Mouse (Mus musculus) heart, embryonic 15.5 days (tissue): ENCODE results near the gene Myzap. TPM values are rescaled to one million over a fixed set of nuclear protein-coding genes. Genes with fewer than 3 reads are reported as not detected.

Source experiments
- ATAC-seq: fragments of 200-750 bp; cut with Nextera tagmentation; replicated peaks from 2 replicates; pipeline ENCODE4 v1.8.0; 2017; ENCODE audit warnings: low read depth, moderate TSS enrichment; ENCODE audit not compliant: insufficient number of reproducible peaks, insufficient read depth, low FRiP score
- H3K27ac ChIP-seq: fragments of 300-500 bp; sonication (generic); 2 replicates; pipeline ENCODE4 v1.5.1; 2015; ENCODE audit warnings: mild to moderate bottlenecking, inconsistent platforms
- H3K27me3 ChIP-seq: fragments of 300-500 bp; sonication (generic); 2 replicates; pipeline ENCODE4 v1.6.1; 2015; ENCODE audit warnings: inconsistent platforms
- H3K36me3 ChIP-seq: fragments of 300-500 bp; sonication (generic); 2 replicates; pipeline ENCODE4 v1.6.1; 2015; ENCODE audit warnings: mild to moderate bottlenecking, inconsistent platforms
- H3K4me1 ChIP-seq: fragments of 300-500 bp; sonication (generic); replicated peaks from 2 replicates; pipeline ENCODE4 v1.6.1; 2015; ENCODE audit warnings: inconsistent platforms
- H3K4me2 ChIP-seq: fragments of 300-500 bp; sonication (generic); 2 replicates; pipeline ENCODE4 v1.6.1; 2015; ENCODE audit warnings: inconsistent platforms, mild to moderate bottlenecking, moderate library complexity
- H3K4me3 ChIP-seq: fragments of 300-500 bp; sonication (generic); 2 replicates; pipeline ENCODE4 v1.5.1; 2015; ENCODE audit warnings: mild to moderate bottlenecking, inconsistent platforms
- H3K9ac ChIP-seq: fragments of 300-500 bp; sonication (generic); 2 replicates; pipeline ENCODE4 v1.6.1; 2015; ENCODE audit warnings: mild to moderate bottlenecking, inconsistent platforms
- H3K9me3 ChIP-seq: fragments of 300-500 bp; sonication (generic); replicated peaks from 2 replicates; pipeline ENCODE4 v1.6.1; 2016; ENCODE audit warnings: inconsistent platforms
- WGBS: fragments of 180-500 bp; shearing (Covaris S2); methylation state at CpG from one replicate; pipeline ENCODE4 v1.1.7; 2015; ENCODE audit warnings: mixed read lengths; 5-methylcytosine and 5-hydroxymethylcytosine counted together
- polyA plus RNA-seq: library from polyadenylated mRNA; unstranded; fragments of >200 nt; fragmentation: Nextera tagmentation; extraction: Ambion mirVana; gene quantifications from 2 replicates; pipeline ENCODE4 v1.2.1, GENCODE M21; 2015

The Myzap gene
- polyA plus RNA-seq, 1 experiment from 2014 or later = 148 TPM

DNA sequence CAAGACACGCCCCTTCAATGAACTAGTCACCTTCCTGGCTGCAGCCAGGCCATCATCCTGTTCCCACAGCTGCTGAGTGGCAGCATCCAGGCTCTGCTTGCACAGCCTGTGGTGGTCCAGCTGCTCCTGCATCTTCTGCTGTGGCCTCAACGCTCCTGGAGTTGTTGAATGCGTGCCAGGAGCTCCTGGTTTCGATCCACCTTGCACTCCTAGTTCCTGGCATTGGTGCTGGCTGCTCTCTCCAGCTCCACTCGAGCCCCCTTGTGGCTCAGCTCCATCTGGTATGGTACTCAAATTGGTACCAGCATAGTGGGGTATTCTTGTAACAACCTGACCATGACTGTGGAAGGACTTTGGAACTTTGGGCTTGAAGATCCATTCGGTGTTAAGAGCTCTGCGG is 7.7 kb upstream of the Myzap start:
- ATAC-seq = 0 out of 2 replicates have a peak, but pooled peaks have one; percentile 29
- 63% methylated on average over 7 of the region's 7 CpGs for WGBS

DNA sequence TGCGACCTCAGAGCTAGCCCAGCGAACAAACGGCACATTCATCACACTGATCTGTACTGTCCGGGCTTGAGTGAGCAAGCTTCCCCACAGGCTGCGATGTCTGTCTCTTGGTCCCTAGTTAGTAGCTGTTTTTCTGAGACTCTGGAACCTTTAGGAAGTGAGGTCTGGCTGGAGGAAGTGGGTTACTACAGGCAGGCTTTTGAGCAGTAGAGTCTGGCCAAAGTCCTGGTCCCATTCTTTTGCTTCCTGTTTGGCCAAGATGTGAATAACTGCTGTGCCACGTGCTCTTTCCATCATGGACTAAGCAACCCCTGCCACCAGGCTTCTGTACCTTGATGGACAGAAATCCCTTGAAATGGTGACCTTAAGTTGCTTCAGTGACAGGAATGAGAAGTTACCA is 4.7 kb upstream of the Myzap start:
- Histone ChIP-seq H3K4me1 (peaks cover 17% of the 10 kb centered on the region), H3K9ac (no peak overlapping the region), H3K36me3 (no peaks in the 10 kb centered on the region), H3K9me3 (no peaks in the 10 kb centered on the region), H3K4me3 (no peak overlapping the region), H3K27ac (0 out of 2 replicates have a peak overlapping the region, but pooled peaks have one; percentile 13), H3K4me2 (no peak overlapping the region), H3K27me3 (no peaks in the 10 kb centered on the region)
- ATAC-seq = no peak
- WGBS = 66% methylated on average over 6 of the region's 6 CpGs

More for the DNA sequence above, 7.7 kb upstream of the Myzap start:
- H3K27me3 ChIP-seq = no peaks in the 10 kb centered on the region
- no peak overlapping the region for H3K9ac ChIP-seq
- H3K4me1 ChIP-seq = peaks cover 15% of the 10 kb centered on the region
- no peak overlapping the region for H3K4me3 ChIP-seq
- H3K4me2 ChIP-seq = no peak overlapping the region
- no peak overlapping the region for H3K27ac ChIP-seq
- H3K36me3 ChIP-seq = no peaks in the 10 kb centered on the region
- H3K9me3 ChIP-seq = no peaks in the 10 kb centered on the region

DNA sequence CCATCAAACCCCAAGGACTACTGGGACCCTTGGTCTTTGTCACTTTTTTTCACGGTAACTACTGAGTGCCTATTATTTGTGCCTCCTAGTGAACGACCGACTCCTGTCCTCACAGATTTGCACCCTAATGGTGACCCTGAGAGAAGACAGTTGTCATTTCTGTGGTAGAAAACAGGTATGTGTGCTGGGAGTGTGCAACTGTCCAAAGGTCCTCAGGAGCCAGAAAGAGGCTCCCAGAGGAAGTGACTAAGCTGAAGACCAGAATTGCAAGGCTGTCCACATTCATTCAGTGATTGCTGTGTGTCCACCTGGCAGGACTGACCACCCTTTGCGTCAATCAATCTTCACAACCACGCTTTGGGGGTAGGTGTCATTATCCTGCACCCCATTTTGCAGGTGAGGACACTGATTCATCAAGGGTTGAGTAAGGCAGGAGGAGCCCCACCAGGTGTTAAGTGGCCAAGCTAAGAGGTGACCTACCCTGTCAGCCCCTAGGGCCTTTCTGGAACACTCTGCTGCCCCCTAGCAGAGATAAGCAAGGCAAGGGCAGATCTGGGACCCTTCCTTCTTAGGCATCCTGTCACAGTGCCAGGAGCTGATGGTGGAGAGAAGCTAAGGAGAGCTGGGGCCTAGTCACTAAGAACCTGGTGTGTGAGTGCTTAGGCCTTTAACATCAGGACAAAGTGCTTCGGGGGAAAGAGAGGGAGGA is 571 bp upstream of the Myzap start:
- no peak for ATAC-seq
- Histone ChIP-seq H3K9me3 (no peaks in the 10 kb centered on the region), H3K27me3 (no peaks in the 10 kb centered on the region), H3K4me1 (peaks cover 32% of the 10 kb centered on the region), H3K36me3 (no peaks in the 10 kb centered on the region), H3K9ac (peak overlapping the region; percentile 74; the same call in 1 of the 2 replicates), H3K4me3 (peak overlapping the region; percentile 71), H3K4me2 (peak overlapping the region; percentile 68), H3K27ac (peak overlapping the region; percentile 89)
- WGBS = 27% methylated on average over 6 of the region's 6 CpGs

DNA sequence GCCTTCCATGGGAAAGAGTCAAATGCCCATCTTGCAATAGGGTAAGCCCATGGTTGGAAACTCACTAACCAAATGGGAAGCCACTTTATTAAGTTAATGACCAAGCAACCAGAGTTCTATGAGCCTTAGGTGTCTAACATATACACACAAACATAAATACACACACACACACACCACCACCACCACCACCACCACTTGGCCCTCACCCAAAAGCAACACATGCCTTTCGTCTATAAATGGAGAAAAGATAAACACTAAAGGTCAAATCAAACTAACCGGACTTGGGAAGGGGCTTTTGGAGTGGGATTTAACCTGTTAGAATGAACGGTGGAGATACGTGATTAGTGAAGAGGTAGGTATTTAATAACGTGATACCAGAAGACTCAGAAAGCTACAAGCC is 1.1 kb downstream of the Myzap start:
- peak overlapping the region; percentile 74 for H3K9ac ChIP-seq
- H3K36me3 ChIP-seq = peaks cover 1% of the 10 kb centered on the region; the same call in 1 of the 2 replicates
- peak overlapping the region; percentile 71 for H3K4me3 ChIP-seq
- peak overlapping the region; percentile 89 for H3K27ac ChIP-seq
- no peaks in the 10 kb centered on the region for H3K27me3 ChIP-seq
- no peaks in the 10 kb centered on the region for H3K9me3 ChIP-seq
- H3K4me1 ChIP-seq = peaks cover 48% of the 10 kb centered on the region
- WGBS = 17% methylated on average over 5 of the region's 5 CpGs
- no peak for ATAC-seq
- H3K4me2 ChIP-seq = peak overlapping the region; percentile 68

DNA sequence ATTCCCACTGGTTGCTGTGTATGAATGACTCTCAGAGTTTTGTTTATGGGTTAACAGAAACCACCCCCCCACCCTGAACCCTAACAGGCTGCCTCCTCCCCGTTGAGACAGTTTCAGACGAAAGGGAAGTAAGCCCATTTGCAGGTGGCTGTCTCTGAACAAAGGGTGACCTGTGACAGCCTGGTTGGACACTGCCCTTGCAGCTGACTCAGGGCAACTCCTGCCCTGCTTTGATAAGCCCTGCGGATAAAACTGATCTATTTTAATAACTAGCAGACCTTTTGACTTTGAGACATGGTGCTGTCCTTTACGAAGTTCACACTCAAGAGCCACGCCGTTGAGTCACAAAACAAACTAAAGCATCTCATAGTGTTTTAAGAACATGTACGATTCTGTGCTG is 2.4 kb downstream of the Myzap start:
- H3K9ac ChIP-seq = peak overlapping the region; percentile 36; the same call in 1 of the 2 replicates
- H3K4me1 ChIP-seq = peaks cover 48% of the 10 kb centered on the region
- H3K27ac ChIP-seq = peak overlapping the region; percentile 89
- H3K4me2 ChIP-seq = peak overlapping the region; percentile 68
- H3K9me3 ChIP-seq = no peaks in the 10 kb centered on the region
- 21% methylated on average over 7 of the region's 7 CpGs for WGBS
- H3K4me3 ChIP-seq = peak overlapping the region; percentile 71
- peaks cover 15% of the 10 kb centered on the region for H3K36me3 ChIP-seq
- no peaks in the 10 kb centered on the region for H3K27me3 ChIP-seq
- no peak; the same call in 1 of the 2 replicates for ATAC-seq

DNA sequence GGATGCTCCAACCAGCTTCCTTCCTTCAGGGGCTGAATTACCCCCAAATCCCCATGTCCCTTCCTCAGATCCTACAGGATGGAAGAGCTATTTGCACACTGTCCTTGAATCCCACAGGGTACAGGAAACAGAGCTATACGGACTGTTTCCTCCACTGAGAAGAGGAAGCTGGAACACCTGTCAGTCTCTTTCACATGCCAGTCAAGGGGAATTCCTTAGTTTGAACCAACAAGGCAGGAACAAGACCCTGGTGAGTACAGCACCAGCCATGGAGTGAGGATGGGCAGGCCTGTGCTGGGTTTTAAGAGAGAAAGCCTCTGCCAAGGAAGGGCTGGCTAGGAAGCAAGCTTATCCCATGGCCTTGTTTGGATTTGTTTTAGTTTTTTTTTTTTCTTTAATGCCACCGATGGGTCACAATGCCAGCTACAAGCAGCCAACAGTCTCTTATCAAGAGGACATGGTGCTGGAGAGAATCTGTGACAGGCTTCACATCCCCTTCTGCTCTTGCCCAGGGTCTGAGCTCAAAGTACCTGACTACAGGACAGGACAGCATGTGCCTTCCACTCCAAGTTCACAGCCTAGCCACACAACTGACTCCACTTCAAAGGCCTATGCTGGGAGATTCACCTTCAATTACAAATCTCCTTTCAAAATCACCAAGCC is 3.1 kb downstream of the Myzap start:
- 22% methylated on average over 2 of the region's 2 CpGs for WGBS
- H3K36me3 ChIP-seq = peaks cover 16% of the 10 kb centered on the region
- peak overlapping the region; percentile 71 for H3K4me3 ChIP-seq
- ATAC-seq = peak; percentile 66
- peak overlapping the region; percentile 68 for H3K4me2 ChIP-seq
- peak overlapping the region; percentile 89 for H3K27ac ChIP-seq
- peaks cover 48% of the 10 kb centered on the region for H3K4me1 ChIP-seq
- H3K27me3 ChIP-seq = no peaks in the 10 kb centered on the region
- H3K9me3 ChIP-seq = no peaks in the 10 kb centered on the region
- H3K9ac ChIP-seq = 0 out of 2 replicates have a peak overlapping the region, but pooled peaks have one; percentile 36

DNA sequence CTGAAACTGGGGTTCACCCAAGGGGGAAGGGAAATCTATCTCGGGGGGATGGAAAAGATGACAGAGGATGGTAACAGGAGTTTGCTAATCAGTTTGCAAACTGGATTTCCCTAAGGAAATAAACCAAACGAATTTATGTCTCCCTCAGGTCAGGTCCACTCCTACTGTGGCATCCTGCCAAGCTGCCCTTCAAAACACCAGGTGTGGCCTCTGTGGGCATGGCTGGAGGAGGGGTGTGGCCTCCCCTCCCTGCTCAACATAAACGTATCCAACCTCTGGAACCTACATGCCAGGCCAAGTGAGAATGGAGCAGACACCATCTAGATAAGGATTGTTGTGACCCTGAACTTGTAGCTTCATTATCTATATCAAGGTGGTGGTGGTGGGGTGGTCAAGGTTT is 5.8 kb downstream of the Myzap start:
- Histone ChIP-seq H3K4me3 (no peak overlapping the region), H3K4me2 (no peak overlapping the region), H3K4me1 (peaks cover 49% of the 10 kb centered on the region), H3K36me3 (peaks cover 16% of the 10 kb centered on the region), H3K27me3 (no peaks in the 10 kb centered on the region), H3K9ac (no peak overlapping the region), H3K9me3 (no peaks in the 10 kb centered on the region), H3K27ac (no peak overlapping the region)
- WGBS = 48% methylated on average over 3 of the region's 3 CpGs
- no peak for ATAC-seq

DNA sequence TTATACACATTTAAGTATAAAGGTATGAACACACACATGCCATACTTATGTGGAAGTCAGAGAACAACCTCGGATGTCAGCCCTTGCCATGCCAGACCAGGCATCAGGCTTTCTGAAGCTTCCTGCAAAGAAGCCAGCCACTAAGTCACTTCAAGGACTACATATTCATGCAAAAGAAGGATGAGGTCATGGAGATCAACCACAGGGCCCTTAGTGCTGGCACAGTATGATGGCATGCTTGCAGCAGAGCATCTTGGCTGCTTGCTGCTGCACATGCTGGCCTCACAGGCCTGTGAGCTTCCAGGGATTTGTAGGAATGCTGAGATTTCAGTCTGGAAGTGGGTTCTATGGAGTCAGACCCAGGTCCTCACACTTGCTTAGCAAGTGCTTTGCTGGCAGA is 9.4 kb downstream of the Myzap start:
- H3K4me3 ChIP-seq = no peak overlapping the region
- peaks cover 30% of the 10 kb centered on the region for H3K4me1 ChIP-seq
- no peak overlapping the region for H3K4me2 ChIP-seq
- WGBS = 56% methylated on average over 1 of the region's 1 CpGs
- no peak overlapping the region for H3K27ac ChIP-seq
- no peak overlapping the region for H3K9ac ChIP-seq
- no peaks in the 10 kb centered on the region for H3K27me3 ChIP-seq
- H3K36me3 ChIP-seq = peaks cover 31% of the 10 kb centered on the region
- H3K9me3 ChIP-seq = no peaks in the 10 kb centered on the region
- ATAC-seq = no peak

DNA sequence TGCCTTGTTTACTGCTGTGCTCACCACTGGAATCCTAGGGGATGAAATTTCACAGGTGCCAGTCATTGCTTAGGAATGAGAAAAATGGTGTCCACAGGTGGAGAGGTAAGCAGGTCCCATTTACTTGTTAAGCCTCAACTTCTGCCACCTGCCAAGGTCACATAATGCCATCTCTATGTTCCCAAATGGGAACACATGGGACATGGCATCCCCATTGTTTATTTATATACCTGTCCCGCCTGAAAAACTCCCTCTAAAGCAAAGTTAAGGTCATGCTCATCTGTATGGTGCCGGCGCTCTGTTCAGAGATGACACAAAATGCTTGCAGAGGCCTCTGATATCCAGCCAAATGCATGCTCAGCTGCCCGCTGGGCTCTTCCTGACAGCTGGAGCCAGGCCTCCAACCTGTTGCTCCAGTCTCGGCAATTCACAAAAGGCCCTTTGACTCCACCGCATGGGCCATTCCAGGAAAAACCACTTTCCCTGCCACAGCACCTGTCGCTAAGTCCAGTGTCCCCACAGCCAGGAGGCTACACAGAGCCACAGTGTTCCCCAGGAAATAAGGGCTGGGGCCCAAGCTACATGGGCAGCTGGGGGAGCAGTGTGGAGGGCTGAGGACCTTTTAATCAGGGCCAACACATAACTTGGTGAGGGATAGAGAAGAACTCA is 13.1 kb downstream of the Myzap start:
- ATAC-seq = no peak
- Histone ChIP-seq H3K36me3 (peaks cover 25% of the 10 kb centered on the region), H3K9ac (no peak overlapping the region), H3K4me1 (peaks cover 15% of the 10 kb centered on the region), H3K4me2 (no peak overlapping the region), H3K4me3 (no peak overlapping the region), H3K27me3 (no peaks in the 10 kb centered on the region), H3K9me3 (no peaks in the 10 kb centered on the region), H3K27ac (no peak overlapping the region)
- 76% methylated on average over 7 of the region's 7 CpGs for WGBS

DNA sequence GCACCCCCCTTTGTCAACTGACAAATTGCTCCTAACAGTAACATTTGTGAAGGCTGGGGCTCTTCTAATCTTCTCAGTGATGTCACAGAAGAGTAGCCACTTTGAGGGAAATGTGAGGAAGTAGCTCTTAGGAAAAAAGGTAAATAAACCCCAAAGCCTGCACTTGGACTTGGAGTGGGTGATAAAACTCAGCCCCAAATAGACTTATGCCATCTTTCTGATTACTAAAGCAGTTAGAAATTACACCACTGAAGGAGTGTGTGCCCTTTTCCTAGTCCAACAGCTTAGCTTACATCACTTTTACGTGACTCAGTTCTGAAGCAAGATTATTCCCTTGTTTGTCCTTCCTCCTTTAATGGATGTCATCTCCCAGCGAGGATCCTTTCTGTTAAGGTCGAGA is 17.7 kb downstream of the Myzap start:
- Histone ChIP-seq H3K36me3 (peaks cover 30% of the 10 kb centered on the region), H3K4me3 (no peak overlapping the region), H3K4me1 (peaks cover 10% of the 10 kb centered on the region; the same call in 1 of the 2 replicates), H3K27me3 (no peaks in the 10 kb centered on the region), H3K4me2 (no peak overlapping the region), H3K9me3 (no peaks in the 10 kb centered on the region), H3K27ac (no peak overlapping the region), H3K9ac (no peak overlapping the region)
- ATAC-seq = no peak
- 83% methylated on average over 3 of the region's 3 CpGs for WGBS

DNA sequence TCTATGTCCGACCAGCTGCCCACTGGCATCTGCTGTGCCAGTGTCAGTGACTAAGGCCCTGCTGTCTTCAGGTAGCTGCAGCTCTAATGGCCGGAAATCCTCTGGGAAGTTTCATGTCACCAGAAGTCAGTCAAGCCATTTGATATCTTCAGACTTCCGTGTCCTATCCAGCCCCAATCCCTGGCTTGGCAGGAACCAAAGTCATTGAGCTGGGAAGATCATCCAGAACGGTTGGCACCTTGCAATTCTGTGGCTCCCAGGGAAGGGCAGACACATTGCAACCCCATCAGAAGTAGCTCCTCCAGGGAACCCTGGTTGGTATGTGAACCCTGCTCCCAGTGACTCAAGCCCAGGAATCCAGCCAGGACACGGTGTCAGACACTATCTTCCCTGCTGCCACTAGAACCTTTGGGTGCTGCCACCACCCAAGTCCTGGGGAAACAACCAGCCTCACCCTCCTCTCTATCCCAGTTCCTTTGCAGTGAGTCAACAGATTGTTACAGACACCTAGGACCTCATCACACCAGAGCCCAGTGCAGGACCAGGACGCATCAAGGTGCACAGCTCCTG is 18.3 kb downstream of the Myzap start:
- Histone ChIP-seq H3K4me2 (no peak overlapping the region), H3K4me3 (no peak overlapping the region), H3K9me3 (no peaks in the 10 kb centered on the region), H3K4me1 (peaks cover 10% of the 10 kb centered on the region; the same call in 1 of the 2 replicates), H3K27ac (no peak overlapping the region), H3K27me3 (no peaks in the 10 kb centered on the region), H3K36me3 (peaks cover 26% of the 10 kb centered on the region), H3K9ac (no peak overlapping the region)
- 73% methylated on average over 6 of the region's 6 CpGs for WGBS
- ATAC-seq = no peak
